ENCODE assay signal across 8 mouse cellular contexts in the genomic region with DNA sequence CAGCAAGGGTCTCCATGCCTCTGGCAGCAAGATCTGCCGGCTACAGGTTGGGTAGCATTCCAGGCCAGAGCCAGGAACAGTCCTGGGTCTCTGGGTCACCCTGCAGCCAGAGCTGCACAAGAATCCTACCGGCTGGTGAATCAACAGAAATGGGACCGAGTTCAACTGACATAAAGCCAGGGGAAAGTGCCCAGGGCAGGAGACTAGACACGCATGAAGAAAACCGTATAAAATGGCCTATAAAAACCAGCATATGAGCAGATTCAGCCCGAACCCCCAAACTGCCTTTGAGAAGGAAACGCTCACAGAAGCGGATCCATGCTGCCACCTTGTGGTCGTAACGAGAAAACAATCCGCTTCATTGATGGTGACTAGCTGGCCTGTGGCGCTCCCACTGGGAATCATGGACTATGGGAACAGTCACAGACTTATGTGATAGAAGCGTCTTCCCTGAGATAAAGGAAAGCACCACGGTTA. TPM values are rescaled to one million over a fixed set of nuclear protein-coding genes. Genes with fewer than 3 reads are reported as not detected.
DNase-seq lines count a peak whose midpoint lies in the region; ATAC-seq lines count a peak whose summit lies in the region.

No protein-coding gene starts in this region.

- H3K9me3 ChIP-seq in hindbrain, embryonic 12.5 days (replicated peaks) = no peaks in the 10 kb centered on the region
- H3K9me3 ChIP-seq in lung, embryonic 16.5 days (ENCODE audit: control insufficient read depth, low read length) = no peaks in the 10 kb centered on the region

- WGBS in hindbrain, embryonic 12.5 days = 3% methylated on average over 14 of the region's 14 CpGs
- WGBS in lung, embryonic 16.5 days = 2% methylated on average over 14 of the region's 14 CpGs

- H3K4me1 ChIP-seq in hindbrain, embryonic 12.5 days = peaks cover 2% of the 10 kb centered on the region
- peaks cover 5% of the 10 kb centered on the region for H3K4me1 ChIP-seq in lung, embryonic 16.5 days (replicated peaks; ENCODE audit: control insufficient read depth, insufficient read depth, low read length)

- H3K9ac ChIP-seq in hindbrain, embryonic 12.5 days = 0 out of 2 replicates have a peak overlapping the region, but pooled peaks have one; percentile 8
- H3K9ac ChIP-seq in lung, embryonic 16.5 days (ENCODE audit: low read length) = peak overlapping the region; percentile 55

- no peak for ATAC-seq in hindbrain, embryonic 12.5 days (ENCODE audit: low FRiP score)
- peak; percentile 62 for ATAC-seq in lung, embryonic 16.5 days (ENCODE audit: low read depth)

- no peaks in the 10 kb centered on the region for H3K27me3 ChIP-seq in hindbrain, embryonic 12.5 days
- H3K27me3 ChIP-seq in lung, embryonic 16.5 days (ENCODE audit: control insufficient read depth, insufficient read depth, low read depth, low read length) = no peaks in the 10 kb centered on the region

- peak overlapping the region; percentile 37 for H3K4me2 ChIP-seq in hindbrain, embryonic 12.5 days (replicated peaks)
- H3K4me2 ChIP-seq in lung, embryonic 16.5 days (ENCODE audit: low read depth, low read length) = peak overlapping the region; percentile 55

- H3K4me3 ChIP-seq in hindbrain, embryonic 12.5 days = no peak overlapping the region
- H3K4me3 ChIP-seq in lung, embryonic 16.5 days (ENCODE audit: low read length) = peak overlapping the region; percentile 22; the same call in 1 of the 2 replicates

- peak; percentile 83 for DNase-seq in R1 (ENCODE audit: low read depth, low spot score)
- peak; percentile 89 to 91 for DNase-seq in cerebellum, postnatal 10 days
- peak; percentile 72 to 84 for DNase-seq in frontal cortex, postnatal 10 days (ENCODE audit: low spot score in 2 of 2)
- DNase-seq in layer of hippocampus, adult 9-11 months = peak; percentile 85
- peak; percentile 56 for DNase-seq in ovary, postnatal 10 days (ENCODE audit: low spot score)
- DNase-seq in thymus, postnatal 36 days = peak; percentile 43 to 49

- H3K36me3 ChIP-seq in hindbrain, embryonic 12.5 days = no peaks in the 10 kb centered on the region
- H3K36me3 ChIP-seq in lung, embryonic 16.5 days (ENCODE audit: control insufficient read depth, insufficient read depth, low read length) = no peaks in the 10 kb centered on the region

- H3K27ac ChIP-seq in hindbrain, embryonic 12.5 days = no peak overlapping the region
- no peak overlapping the region for H3K27ac ChIP-seq in lung, embryonic 16.5 days (ENCODE audit: low read length)

RNA-seq across cellular contexts. Expression of gene Pigz, which starts 15.4 kb away (rescaled TPM):
- 2.1 and 2.8 TPM in 2 replicates for polyA plus RNA-seq in hindbrain, embryonic 12.5 days (2016; fragmentation: Nextera tagmentation; extraction: Ambion mirVana)
- polyA plus RNA-seq in lung, embryonic 16.5 days (2015; fragmentation: Nextera tagmentation; extraction: Ambion mirVana) = 0.33 and 0.40 TPM in 2 replicates

RNA-seq across cellular contexts. Expression of gene 0610012G03Rik, which starts 30.0 kb away (rescaled TPM):
- polyA plus RNA-seq in hindbrain, embryonic 12.5 days (2016; fragmentation: Nextera tagmentation; extraction: Ambion mirVana) = 81.1 and 88.2 TPM in 2 replicates
- polyA plus RNA-seq in lung, embryonic 16.5 days (2015; fragmentation: Nextera tagmentation; extraction: Ambion mirVana) = 68.1 and 71.8 TPM in 2 replicates

RNA-seq across cellular contexts. Expression of gene Ncbp2, which starts 30.0 kb away (rescaled TPM):
- polyA plus RNA-seq in hindbrain, embryonic 12.5 days (2016; fragmentation: Nextera tagmentation; extraction: Ambion mirVana) = 123 and 128 TPM in 2 replicates
- polyA plus RNA-seq in lung, embryonic 16.5 days (2015; fragmentation: Nextera tagmentation; extraction: Ambion mirVana) = 102 and 107 TPM in 2 replicates

RNA-seq across cellular contexts. Expression of gene Meltf, which starts 39.7 kb away (rescaled TPM):
- 0.40 and 0.60 TPM in 2 replicates for polyA plus RNA-seq in hindbrain, embryonic 12.5 days (2016; fragmentation: Nextera tagmentation; extraction: Ambion mirVana)
- 0.13 and 0.18 TPM in 2 replicates for polyA plus RNA-seq in lung, embryonic 16.5 days (2015; fragmentation: Nextera tagmentation; extraction: Ambion mirVana)
